In genomic region chr4:41524829-41525228, GRCm38 (mm10) we compare ENCODE assay signal across 28 mouse cellular contexts. TPM values are rescaled to one million over a fixed set of nuclear protein-coding genes. Genes with fewer than 3 reads are reported as not detected.
DNase-seq lines count a peak whose midpoint lies in the region; ATAC-seq and TF ChIP-seq lines count a peak whose summit lies in the region.
"Had no signal": no experiment of that assay in that cellular context is flagged by ENCODE, and none has a peak within 500 bp of the region (broad histone marks: within the 10 kb centered on the region; RNA-seq: fewer than 3 reads in every experiment).

No protein-coding gene starts in this region.

- DNase-seq in liver, embryonic 11.5 days (ENCODE audit: low spot score): no peak
- DNase-seq in yolk sac, embryonic 10.5 days (ENCODE audit: low spot score): peak; percentile 76
- no peak for DNase-seq in spleen, adult 12 weeks (ENCODE audit: low spot score)
- DNase-seq: adrenal gland, adult 2 months; adrenal gland, postnatal 14 days; cerebellum, adult 11 months; cerebellum, adult 2 months; cerebellum, adult 9-11 months; cerebellum, postnatal 36 days; embryo, embryonic 11 days; gastrocnemius, postnatal 25 days; heart, adult 18-20 months; heart, postnatal 10 days; heart, postnatal 36 days had no signal

- H3K9ac ChIP-seq in liver, embryonic 15.5 days: no peak overlapping the region
- no peak overlapping the region for H3K9ac ChIP-seq in liver, embryonic 11.5 days (ENCODE audit: low read depth, low read length)
- no peak overlapping the region for H3K9ac ChIP-seq in intestine, postnatal 0 days (ENCODE audit: low read depth, low read length)
- H3K9ac ChIP-seq in kidney, embryonic 14.5 days (ENCODE audit: low read depth, low read length): no peak overlapping the region
- H3K9ac ChIP-seq: embryonic facial prominence, embryonic 13.5 days; forebrain, embryonic 12.5 days; forebrain, embryonic 15.5 days; heart, embryonic 12.5 days; heart, embryonic 15.5 days; hindbrain, embryonic 13.5 days had no signal

- peaks cover 9% of the 10 kb centered on the region; the same call in 1 of the 2 replicates for H3K27me3 ChIP-seq in liver, embryonic 15.5 days
- H3K27me3 ChIP-seq in liver, embryonic 11.5 days (replicated peaks; ENCODE audit: control insufficient read depth, insufficient read depth, low read length): no peaks in the 10 kb centered on the region
- no peaks in the 10 kb centered on the region for H3K27me3 ChIP-seq in intestine, postnatal 0 days (replicated peaks; ENCODE audit: control insufficient read depth, insufficient read depth, low read length)
- H3K27me3 ChIP-seq in kidney, embryonic 14.5 days (ENCODE audit: control insufficient read depth, insufficient read depth, low read length): no peaks in the 10 kb centered on the region
- H3K27me3 ChIP-seq: forebrain, embryonic 15.5 days; hindbrain, embryonic 13.5 days had no signal

- peak; percentile 28; the same call in 1 of the 2 replicates for ATAC-seq in liver, embryonic 15.5 days (ENCODE audit: insufficient read depth)
- ATAC-seq in liver, embryonic 11.5 days (replicated peaks; ENCODE audit: low FRiP score): no peak
- peak; percentile 53; the same call in 1 of the 2 replicates for ATAC-seq in intestine, postnatal 0 days
- ATAC-seq in kidney, embryonic 14.5 days (ENCODE audit: low FRiP score, low TSS enrichment): no peak
- ATAC-seq: CD4-positive, CD25-positive, alpha-beta regulatory T cell, adult 4 months; forebrain, embryonic 15.5 days had no signal

- no peak overlapping the region for H3K4me3 ChIP-seq in liver, embryonic 15.5 days (replicated peaks)
- H3K4me3 ChIP-seq in liver, embryonic 11.5 days (ENCODE audit: low read depth, low read length): no peak overlapping the region
- no peak overlapping the region for H3K4me3 ChIP-seq in intestine, postnatal 0 days (ENCODE audit: low read depth, low read length)
- H3K4me3 ChIP-seq in kidney, embryonic 14.5 days (ENCODE audit: low read length): no peak overlapping the region
- H3K4me3 ChIP-seq: embryonic facial prominence, embryonic 10.5 days; embryonic facial prominence, embryonic 13.5 days; erythroblast, embryonic 14.5 days; forebrain, embryonic 12.5 days; forebrain, embryonic 15.5 days; heart, embryonic 12.5 days; heart, embryonic 15.5 days; hindbrain, embryonic 10.5 days; hindbrain, embryonic 13.5 days had no signal

- no peak overlapping the region for H3K4me2 ChIP-seq in liver, embryonic 15.5 days
- H3K4me2 ChIP-seq in liver, embryonic 11.5 days: no peak overlapping the region
- no peak overlapping the region for H3K4me2 ChIP-seq in intestine, postnatal 0 days (replicated peaks; ENCODE audit: low read depth)
- H3K4me2 ChIP-seq in kidney, embryonic 14.5 days (replicated peaks; ENCODE audit: low read depth, low read length): no peak overlapping the region
- H3K4me2 ChIP-seq: embryonic facial prominence, embryonic 13.5 days; forebrain, embryonic 12.5 days; forebrain, embryonic 15.5 days; heart, embryonic 12.5 days; heart, embryonic 15.5 days; hindbrain, embryonic 13.5 days had no signal

- TF ChIP-seq CTCF in intestine, postnatal 0 days (IDR thresholded peaks at IDR 0.05; ENCODE audit: low read depth): no peak

- WGBS in liver, embryonic 15.5 days (ENCODE audit: insufficient replicate concordance): 53% methylated on average over 9 of the region's 9 CpGs
- WGBS in liver, embryonic 11.5 days: 65% methylated on average over 9 of the region's 9 CpGs
- WGBS in intestine, postnatal 0 days: 40% methylated on average over 9 of the region's 9 CpGs
- 76% methylated on average over 9 of the region's 9 CpGs for WGBS in kidney, embryonic 14.5 days

- no peak overlapping the region for H3K27ac ChIP-seq in liver, embryonic 15.5 days (replicated peaks)
- no peak overlapping the region for H3K27ac ChIP-seq in liver, embryonic 11.5 days (ENCODE audit: low read depth, low read length)
- H3K27ac ChIP-seq in intestine, postnatal 0 days (ENCODE audit: low read depth, low read length): no peak overlapping the region
- H3K27ac ChIP-seq in kidney, embryonic 14.5 days (ENCODE audit: low read depth, low read length): no peak overlapping the region
- H3K27ac ChIP-seq: embryonic facial prominence, embryonic 10.5 days; embryonic facial prominence, embryonic 13.5 days; forebrain, embryonic 12.5 days; forebrain, embryonic 15.5 days; heart, embryonic 15.5 days; hindbrain, embryonic 13.5 days had no signal

- no peaks in the 10 kb centered on the region for H3K36me3 ChIP-seq in liver, embryonic 15.5 days (replicated peaks)
- no peaks in the 10 kb centered on the region for H3K36me3 ChIP-seq in liver, embryonic 11.5 days (ENCODE audit: control insufficient read depth, insufficient read depth, low read length)
- no peaks in the 10 kb centered on the region for H3K36me3 ChIP-seq in intestine, postnatal 0 days (ENCODE audit: control insufficient read depth, insufficient read depth)
- H3K36me3 ChIP-seq in kidney, embryonic 14.5 days (ENCODE audit: control insufficient read depth, insufficient read depth, low read length): no peaks in the 10 kb centered on the region
- H3K36me3 ChIP-seq: embryonic facial prominence, embryonic 10.5 days; embryonic facial prominence, embryonic 13.5 days; forebrain, embryonic 15.5 days; heart, embryonic 12.5 days; heart, embryonic 15.5 days had no signal

- H3K4me1 ChIP-seq in liver, embryonic 15.5 days (replicated peaks): no peaks in the 10 kb centered on the region
- no peaks in the 10 kb centered on the region for H3K4me1 ChIP-seq in liver, embryonic 11.5 days (replicated peaks; ENCODE audit: control insufficient read depth, insufficient read depth, low read length)
- peaks cover 5% of the 10 kb centered on the region; the same call in 1 of the 2 replicates for H3K4me1 ChIP-seq in intestine, postnatal 0 days (replicated peaks; ENCODE audit: control insufficient read depth, insufficient read depth, low read length)
- peaks cover 8% of the 10 kb centered on the region; the same call in 1 of the 2 replicates for H3K4me1 ChIP-seq in kidney, embryonic 14.5 days (ENCODE audit: control insufficient read depth, insufficient read depth, low read length)

- no peaks in the 10 kb centered on the region for H3K9me3 ChIP-seq in liver, embryonic 15.5 days (replicated peaks)
- H3K9me3 ChIP-seq in liver, embryonic 11.5 days (ENCODE audit: control insufficient read depth, low read length): no peaks in the 10 kb centered on the region
- H3K9me3 ChIP-seq in intestine, postnatal 0 days (ENCODE audit: control insufficient read depth): no peaks in the 10 kb centered on the region
- H3K9me3 ChIP-seq in kidney, embryonic 14.5 days (ENCODE audit: control insufficient read depth, low read length): no peaks in the 10 kb centered on the region
- H3K9me3 ChIP-seq: embryonic facial prominence, embryonic 10.5 days; embryonic facial prominence, embryonic 13.5 days; forebrain, embryonic 12.5 days; forebrain, embryonic 15.5 days; heart, embryonic 12.5 days; heart, embryonic 15.5 days; hindbrain, embryonic 10.5 days; hindbrain, embryonic 13.5 days had no signal

RNA-seq across cellular contexts. Expression of gene 1110017D15Rik, which starts 7.7 kb away (rescaled TPM):
- polyA plus RNA-seq in liver, embryonic 15.5 days (2015; fragmentation: Nextera tagmentation; extraction: Ambion mirVana): not detected in 2 replicates
- polyA plus RNA-seq in liver, embryonic 11.5 days (2014; fragmentation: Nextera tagmentation; extraction: Ambion mirVana): 0.43 TPM in 1 of 2 replicates, not detected in the other
- polyA plus RNA-seq in intestine, postnatal 0 days (2015; fragmentation: Nextera tagmentation; extraction: Ambion mirVana): 0.52 and 2.0 TPM in 2 replicates
- polyA plus RNA-seq in kidney, embryonic 14.5 days (2014; fragmentation: Nextera tagmentation; extraction: Ambion mirVana): 0.93 and 1.0 TPM in 2 replicates
- polyA plus RNA-seq: CD4-positive, CD25-positive, alpha-beta regulatory T cell, adult 4 months; erythroblast, embryonic 14.5 days; heart, embryonic 12.5 days had no signal

RNA-seq across cellular contexts. Expression of gene AI464131, which starts 22.0 kb away (rescaled TPM):
- polyA plus RNA-seq in liver, embryonic 15.5 days (2015; fragmentation: Nextera tagmentation; extraction: Ambion mirVana): 1.3 and 1.5 TPM in 2 replicates
- 1.5 TPM in 2 replicates for polyA plus RNA-seq in liver, embryonic 11.5 days (2014; fragmentation: Nextera tagmentation; extraction: Ambion mirVana)
- polyA plus RNA-seq in intestine, postnatal 0 days (2015; fragmentation: Nextera tagmentation; extraction: Ambion mirVana): 11.6 and 13.7 TPM in 2 replicates
- 3.8 and 8.9 TPM in 2 replicates for polyA plus RNA-seq in kidney, embryonic 14.5 days (2014; fragmentation: Nextera tagmentation; extraction: Ambion mirVana)
- polyA plus RNA-seq: CD4-positive, CD25-positive, alpha-beta regulatory T cell, adult 4 months; erythroblast, embryonic 14.5 days had no signal

RNA-seq across cellular contexts. Expression of gene Fam219a, which starts 44.5 kb away (rescaled TPM):
- polyA plus RNA-seq in liver, embryonic 15.5 days (2015; fragmentation: Nextera tagmentation; extraction: Ambion mirVana): 0.48 and 0.88 TPM in 2 replicates
- polyA plus RNA-seq in liver, embryonic 11.5 days (2014; fragmentation: Nextera tagmentation; extraction: Ambion mirVana): 1.4 and 2.0 TPM in 2 replicates
- polyA plus RNA-seq in intestine, postnatal 0 days (2015; fragmentation: Nextera tagmentation; extraction: Ambion mirVana): 3.2 and 4.9 TPM in 2 replicates
- 2.2 and 2.7 TPM in 2 replicates for polyA plus RNA-seq in kidney, embryonic 14.5 days (2014; fragmentation: Nextera tagmentation; extraction: Ambion mirVana)

RNA-seq across cellular contexts. Expression of gene Dnaic1, which starts 44.7 kb away (rescaled TPM):
- polyA plus RNA-seq in liver, embryonic 15.5 days (2015; fragmentation: Nextera tagmentation; extraction: Ambion mirVana): 4.0 and 4.8 TPM in 2 replicates
- polyA plus RNA-seq in liver, embryonic 11.5 days (2014; fragmentation: Nextera tagmentation; extraction: Ambion mirVana): 1.6 TPM in 2 replicates
- 2.3 and 3.4 TPM in 2 replicates for polyA plus RNA-seq in intestine, postnatal 0 days (2015; fragmentation: Nextera tagmentation; extraction: Ambion mirVana)
- 2.2 and 2.4 TPM in 2 replicates for polyA plus RNA-seq in kidney, embryonic 14.5 days (2014; fragmentation: Nextera tagmentation; extraction: Ambion mirVana)
- polyA plus RNA-seq: C2C12; CD4-positive, CD25-positive, alpha-beta regulatory T cell, adult 4 months; erythroblast, embryonic 14.5 days had no signal

RNA-seq across cellular contexts. Expression of gene Nudt2, which starts 59.9 kb away (rescaled TPM):
- polyA plus RNA-seq in liver, embryonic 15.5 days (2015; fragmentation: Nextera tagmentation; extraction: Ambion mirVana): 20.2 and 22.3 TPM in 2 replicates
- polyA plus RNA-seq in liver, embryonic 11.5 days (2014; fragmentation: Nextera tagmentation; extraction: Ambion mirVana): 45.5 and 49.0 TPM in 2 replicates
- 34.9 and 35.7 TPM in 2 replicates for polyA plus RNA-seq in intestine, postnatal 0 days (2015; fragmentation: Nextera tagmentation; extraction: Ambion mirVana)
- 61.5 and 75.7 TPM in 2 replicates for polyA plus RNA-seq in kidney, embryonic 14.5 days (2014; fragmentation: Nextera tagmentation; extraction: Ambion mirVana)

Comparison
In these comparisons a context has a peak if more than half of its experiments do, and no peak if none do; other contexts are left out.
1. ATAC-seq: peak in liver, embryonic 15.5 days (single experiment) and intestine, postnatal 0 days (single experiment); none in liver, embryonic 11.5 days (single experiment) and kidney, embryonic 14.5 days (single experiment).